Mouse (Mus musculus) hindbrain, embryonic 14.5 days (tissue): ENCODE measurements around the gene Olfr1351. TPM values are rescaled to one million over a fixed set of nuclear protein-coding genes. Genes with fewer than 3 reads are reported as not detected.
"Not testable (repeated sequence)": the region's sequence is repeated elsewhere in the genome, so short reads cannot be mapped to it uniquely, and the experiment has no call there.

Experiments
- ATAC-seq: fragments of 200-750 bp; cut with Nextera tagmentation; 2 replicates; pipeline ENCODE4 v1.8.0; 2017; ENCODE audit warnings: moderate number of reproducible peaks, mild to moderate bottlenecking, moderate TSS enrichment, moderate library complexity; ENCODE audit not compliant: low FRiP score
- DNase-seq: peaks from one replicate; pipeline ENCODE4 v3.0.0-alpha.2; 2015; ENCODE audit warnings: low spot score
- H3K27ac ChIP-seq: fragments of 300-500 bp; sonication (generic); 2 replicates; pipeline ENCODE4 v1.5.1; 2014; ENCODE audit warnings: mild to moderate bottlenecking, moderate library complexity
- H3K27me3 ChIP-seq: fragments of 300-500 bp; sonication (generic); 2 replicates; pipeline ENCODE4 v1.6.1; 2014; ENCODE audit warnings: mild to moderate bottlenecking, low read length, mixed read lengths; ENCODE audit not compliant: control insufficient read depth, insufficient read depth
- H3K36me3 ChIP-seq: fragments of 300-500 bp; sonication (generic); replicated peaks from 2 replicates; pipeline ENCODE4 v1.6.1; 2014; ENCODE audit not compliant: control insufficient read depth, insufficient read depth
- H3K4me1 ChIP-seq: fragments of 300-500 bp; sonication (generic); replicated peaks from 2 replicates; pipeline ENCODE4 v1.6.1; 2014; ENCODE audit warnings: antibody characterized with exemption, low read length, mixed read lengths; ENCODE audit not compliant: control insufficient read depth, insufficient read depth
- H3K4me2 ChIP-seq: fragments of 300-500 bp; sonication (generic); replicated peaks from 2 replicates; pipeline ENCODE4 v1.6.1; 2014; ENCODE audit warnings: mild to moderate bottlenecking, moderate library complexity
- H3K4me3 ChIP-seq: fragments of 300-500 bp; sonication (generic); replicated peaks from 2 replicates; pipeline ENCODE4 v1.5.1; 2014; ENCODE audit warnings: mild to moderate bottlenecking, low read length
- H3K9ac ChIP-seq: fragments of 300-500 bp; sonication (generic); 2 replicates; pipeline ENCODE4 v1.6.1; 2014
- H3K9me3 ChIP-seq: fragments of 300-500 bp; sonication (generic); 2 replicates; pipeline ENCODE4 v1.6.1; 2016; ENCODE audit warnings: low read length; ENCODE audit not compliant: control insufficient read depth
- WGBS: fragments of 180-500 bp; shearing (Covaris S2); extraction: QIAGEN DNeasy Blood & Tissue Kit; methylation state at CpG from one replicate; pipeline ENCODE4 v1.1.7; 2014; 5-methylcytosine and 5-hydroxymethylcytosine counted together
- polyA plus RNA-seq: library from polyadenylated mRNA; unstranded; fragments of >200 nt; fragmentation: Nextera tagmentation; extraction: Ambion mirVana; gene quantifications from 2 replicates; pipeline ENCODE4 v1.2.1, GENCODE M21; 2014

The Olfr1351 gene
- polyA plus RNA-seq: not detected in 2 replicates

- H3K4me2 ChIP-seq: no peak within 1 kb of the TSS
- no peak within 1 kb of the TSS for H3K4me3 ChIP-seq
- ATAC-seq (no peak), DNase-seq (no peak)
- no peaks in the 10 kb centered on the region for H3K27me3 ChIP-seq
- WGBS: 78% methylated on average over 1 of the region's 1 CpGs
- no peak within 1 kb of the TSS for H3K27ac ChIP-seq
- H3K4me1 ChIP-seq: no peaks in the 10 kb centered on the region
- H3K36me3 ChIP-seq: no peaks in the 10 kb centered on the region
- no peaks in the 10 kb centered on the region for H3K9me3 ChIP-seq
- H3K9ac ChIP-seq: no peak within 1 kb of the TSS
Observed at GRCm38 (mm10) chr10:79012172-79012571, at the start of gene Olfr1351. TSS of gene Olfr1351 (plus strand) at chr10:79012472.

- not testable (repeated sequence) for H3K4me3 ChIP-seq, DNase-seq, H3K36me3 ChIP-seq, H3K4me2 ChIP-seq, H3K9me3 ChIP-seq, H3K27ac ChIP-seq, H3K9ac ChIP-seq, ATAC-seq, H3K27me3 ChIP-seq, H3K4me1 ChIP-seq
Observed at GRCm38 (mm10) chr10:78963009-78963408, 49.3 kb upstream of the Olfr1351 start, which contains the start of gene Olfr1353. TSS of gene Olfr1353 (plus strand) at chr10:78963309.

GRCm38 (mm10) chr10:78980750-78981149 is 31.5 kb upstream of the Olfr1351 start, which contains the start of gene Olfr1352:
TSS of gene Olfr1352 (plus strand) at chr10:78981050.
- Histone ChIP-seq H3K27ac (no peak within 1 kb of the TSS), H3K27me3 (no peaks in the 10 kb centered on the region), H3K36me3 (no peaks in the 10 kb centered on the region), H3K4me1 (no peaks in the 10 kb centered on the region), H3K9ac (no peak within 1 kb of the TSS), H3K4me3 (no peak within 1 kb of the TSS), H3K4me2 (no peak within 1 kb of the TSS), H3K9me3 (no peaks in the 10 kb centered on the region)
- ATAC-seq (no peak), DNase-seq (no peak)

GRCm38 (mm10) chr10:79028441-79028840 is 16.2 kb downstream of the Olfr1351 start, which contains the start of gene Olfr57:
TSS of gene Olfr57 (plus strand) at chr10:79028741.
- H3K9ac ChIP-seq: no peak within 1 kb of the TSS
- H3K4me2 ChIP-seq: no peak within 1 kb of the TSS
- H3K4me3 ChIP-seq: no peak within 1 kb of the TSS
- 0 out of 2 replicates have a peak, but pooled peaks cover 4% of the 10 kb centered on the region for H3K9me3 ChIP-seq
- no peak for DNase-seq
- ATAC-seq: no peak
- H3K36me3 ChIP-seq: no peaks in the 10 kb centered on the region
- H3K4me1 ChIP-seq: no peaks in the 10 kb centered on the region
- H3K27me3 ChIP-seq: no peaks in the 10 kb centered on the region
- no peak within 1 kb of the TSS for H3K27ac ChIP-seq

GRCm38 (mm10) chr10:79042457-79042856 is 30.2 kb downstream of the Olfr1351 start:
- not testable (repeated sequence) for H3K36me3 ChIP-seq, H3K4me3 ChIP-seq, H3K4me1 ChIP-seq, H3K27me3 ChIP-seq, DNase-seq, H3K9ac ChIP-seq, H3K27ac ChIP-seq, H3K4me2 ChIP-seq, ATAC-seq
- 78% methylated on average over 2 of the region's 2 CpGs for WGBS
- peaks cover 36% of the 10 kb centered on the region for H3K9me3 ChIP-seq

GRCm38 (mm10) chr10:79057370-79057769 is 45.1 kb downstream of the Olfr1351 start:
- H3K4me3 ChIP-seq, ATAC-seq, H3K9ac ChIP-seq, DNase-seq, H3K4me1 ChIP-seq, H3K27ac ChIP-seq, H3K4me2 ChIP-seq, H3K27me3 ChIP-seq: not testable (repeated sequence)
- Histone ChIP-seq H3K36me3 (peaks cover 29% of the 10 kb centered on the region), H3K9me3 (peaks cover 73% of the 10 kb centered on the region)
- 90% methylated on average over 3 of the region's 3 CpGs for WGBS

Other genes starting within 250 kb of the Olfr1351 start
- gene Slc1a6, start 232.0 kb upstream of the Olfr1351 start, polyA plus RNA-seq: 11.9 and 17.4 TPM in 2 replicates
- gene Olfr1356, start 160.3 kb upstream of the Olfr1351 start, polyA plus RNA-seq: not detected in 2 replicates
- gene Olfr1355, start 136.9 kb upstream of the Olfr1351 start, polyA plus RNA-seq: not detected in 2 replicates
- not detected in 2 replicates for gene Olfr1354, start 99.3 kb upstream of the Olfr1351 start, polyA plus RNA-seq
- gene Olfr8, start 61.8 kb upstream of the Olfr1351 start, polyA plus RNA-seq: not detected in 2 replicates
- not detected in 2 replicates for gene Olfr1353, start 49.2 kb upstream of the Olfr1351 start, polyA plus RNA-seq
- not detected in 2 replicates for gene Olfr1352, start 31.4 kb upstream of the Olfr1351 start, polyA plus RNA-seq
- gene Olfr57, start 16.3 kb downstream of the Olfr1351 start, polyA plus RNA-seq: 0.17 and 1.2 TPM in 2 replicates
- gene 2610008E11Rik, start 85.1 kb downstream of the Olfr1351 start, polyA plus RNA-seq: 50.7 and 54.9 TPM in 2 replicates
- not detected in 2 replicates for gene Vmn2r80, start 136.3 kb downstream of the Olfr1351 start, polyA plus RNA-seq
- not detected in 2 replicates for gene Vmn2r81, start 235.2 kb downstream of the Olfr1351 start, polyA plus RNA-seq